Mouse (Mus musculus) neutrophil, adult 5-6 weeks (primary cell): ENCODE results near the gene Tbc1d4. TPM values are rescaled to one million over a fixed set of nuclear protein-coding genes. Genes with fewer than 3 reads are reported as not detected.
A peak's percentile ranks its signal among the peaks of the same experiment; 100 is the strongest.

Experiments used
- ATAC-seq: fragments of 151-379, 151-347 bp; 2 replicates; pipeline ENCODE4 v1.8.0; 2017; ENCODE audit warnings: mild to moderate bottlenecking, moderate TSS enrichment; ENCODE audit not compliant: insufficient number of reproducible peaks, poor library complexity, low FRiP score, severe bottlenecking; ENCODE audit errors: extremely low read depth
- total RNA-seq: library from RNA; stranded (forward); fragments of 200-1000 nt; gene quantifications from 2 replicates; pipeline ENCODE4 v1.2.3, GENCODE M21; 2017

The Tbc1d4 gene
- total RNA-seq, 1 experiment from 2014 or later, result 3.0 TPM

GRCm38 (mm10) chr14:101469475-101470093, 139.4 kb downstream of the Tbc1d4 start:
- ATAC-seq, result no peak

GRCm38 (mm10) chr14:101468143-101468542, 140.8 kb downstream of the Tbc1d4 start:
- no peak for ATAC-seq

- ATAC-seq, result no peak
Observed at GRCm38 (mm10) chr14:101467532-101467931, 141.5 kb downstream of the Tbc1d4 start.

- no peak for ATAC-seq
Observed at GRCm38 (mm10) chr14:101466521-101466920, 142.5 kb downstream of the Tbc1d4 start.

- no peak for ATAC-seq
Observed at GRCm38 (mm10) chr14:101465893-101466292, 143.1 kb downstream of the Tbc1d4 start.

GRCm38 (mm10) chr14:101460768-101461167, 148.2 kb downstream of the Tbc1d4 start:
- peak; percentile 64; the same call in 1 of the 2 replicates for ATAC-seq

- ATAC-seq, result no peak
Observed at GRCm38 (mm10) chr14:101452915-101453314, 156.1 kb downstream of the Tbc1d4 start.

- no peak for ATAC-seq
Observed at GRCm38 (mm10) chr14:101447857-101448256, 161.1 kb downstream of the Tbc1d4 start.

GRCm38 (mm10) chr14:101445205-101445604, 163.8 kb downstream of the Tbc1d4 start:
- no peak for ATAC-seq

GRCm38 (mm10) chr14:101437925-101438324, 171.1 kb downstream of the Tbc1d4 start:
- ATAC-seq, result no peak

GRCm38 (mm10) chr14:101430536-101430935, 178.5 kb downstream of the Tbc1d4 start:
- no peak for ATAC-seq

GRCm38 (mm10) chr14:101428805-101429516, 180.0 kb downstream of the Tbc1d4 start:
- no peak for ATAC-seq

- no peak for ATAC-seq
Observed at GRCm38 (mm10) chr14:101417679-101418078, 191.3 kb downstream of the Tbc1d4 start.

Other genes starting within 250 kb of the Tbc1d4 start
- gene Commd6, start 31.5 kb upstream of the Tbc1d4 start, total RNA-seq, result 24.2 and 26.0 TPM in 2 replicates
- 40.1 and 58.1 TPM in 2 replicates for gene Uchl3, start 44.8 kb upstream of the Tbc1d4 start, total RNA-seq
- not detected in 2 replicates for gene Gm9922, start 120.6 kb upstream of the Tbc1d4 start, total RNA-seq
- 0.49 and 1.0 TPM in 2 replicates for gene Lmo7, start 120.8 kb upstream of the Tbc1d4 start, total RNA-seq